In genomic region chr8:83100041-83100440, GRCm38 (mm10) we compare ENCODE assay signal across 8 mouse cellular contexts.
A peak's percentile ranks its signal among the peaks of the same experiment; 100 is the strongest.
DNase-seq lines count a peak whose midpoint lies in the region; ATAC-seq and TF ChIP-seq lines count a peak whose summit lies in the region.
"Had no signal": no experiment of that assay in that cellular context is flagged by ENCODE, and none has a peak within 500 bp of the region (broad histone marks: within the 10 kb centered on the region; RNA-seq: fewer than 3 reads in every experiment).

No protein-coding gene starts in this region.

- in situ Hi-C loops in CH12.LX (cut with MboI; ENCODE audit: low pct_ligation_motif_present, low pct_unique_long_range_greater_than_20kb, low sequenced_read_pairs), result loop anchor here (5.0 kb wide), 1 partner anchor 77 kb away; no protein-coding TSS in a partner anchor

- peak; percentile 75 for TF ChIP-seq CTCF in intestine, postnatal 0 days (IDR thresholded peaks at IDR 0.05; ENCODE audit: low read depth)
- TF ChIP-seq CTCF in CH12.LX (conservative IDR thresholded peaks at IDR 0.05 in 1 of 2, IDR thresholded peaks at IDR 0.05 in 1 of 2; ENCODE audit: low read depth in 2 of 2, low read length in 2 of 2), result peak in 1 of 2 experiments; percentile 97; a peak in 3 of 4 replicates

- H3K27ac ChIP-seq in intestine, postnatal 0 days (ENCODE audit: low read depth, low read length), result no peak overlapping the region
- H3K27ac ChIP-seq in intestine, embryonic 15.5 days, result no peak overlapping the region
- H3K27ac ChIP-seq in CH12.LX (ENCODE audit: insufficient read depth, low read depth), result no peak overlapping the region
- no peak overlapping the region for H3K27ac ChIP-seq in embryonic facial prominence, embryonic 14.5 days (replicated peaks; ENCODE audit: low read depth, low read length)

- no peak overlapping the region for H3K4me2 ChIP-seq in intestine, postnatal 0 days (replicated peaks; ENCODE audit: low read depth)
- H3K4me2 ChIP-seq in intestine, embryonic 15.5 days (replicated peaks), result no peak overlapping the region
- no peak overlapping the region for H3K4me2 ChIP-seq in CH12.LX (ENCODE audit: insufficient read depth, low read depth, poor library complexity, severe bottlenecking)
- no peak overlapping the region for H3K4me2 ChIP-seq in embryonic facial prominence, embryonic 14.5 days (ENCODE audit: low read depth, low read length)

- 30% methylated on average over 1 of the region's 1 CpGs for WGBS in intestine, postnatal 0 days
- WGBS in intestine, embryonic 15.5 days, result 37% methylated on average over 1 of the region's 1 CpGs
- 31% methylated on average over 1 of the region's 1 CpGs for WGBS in embryonic facial prominence, embryonic 14.5 days

- no peaks in the 10 kb centered on the region for H3K4me1 ChIP-seq in intestine, postnatal 0 days (replicated peaks; ENCODE audit: control insufficient read depth, insufficient read depth, low read length)
- H3K4me1 ChIP-seq in intestine, embryonic 15.5 days (replicated peaks), result no peaks in the 10 kb centered on the region
- H3K4me1 ChIP-seq in CH12.LX (ENCODE audit: control insufficient read depth in 1 of 2, insufficient read depth in 2 of 2), result peaks cover 12 to 24% of the 10 kb centered on the region in 2 experiments
- no peaks in the 10 kb centered on the region for H3K4me1 ChIP-seq in embryonic facial prominence, embryonic 14.5 days (ENCODE audit: control insufficient read depth, insufficient read depth, low read length)

- no peaks in the 10 kb centered on the region for H3K27me3 ChIP-seq in intestine, postnatal 0 days (replicated peaks; ENCODE audit: control insufficient read depth, insufficient read depth, low read length)
- H3K27me3 ChIP-seq in intestine, embryonic 15.5 days (replicated peaks), result no peaks in the 10 kb centered on the region
- no peaks in the 10 kb centered on the region for H3K27me3 ChIP-seq in CH12.LX (replicated peaks)
- no peaks in the 10 kb centered on the region for H3K27me3 ChIP-seq in embryonic facial prominence, embryonic 14.5 days (replicated peaks; ENCODE audit: control insufficient read depth, insufficient read depth, low read length)

- H3K79me2 ChIP-seq in CH12.LX (replicated peaks; ENCODE audit: control insufficient read depth, extremely low read depth, insufficient read depth, poor library complexity, severe bottlenecking), result no peaks in the 10 kb centered on the region

- H3K9ac ChIP-seq in intestine, postnatal 0 days (ENCODE audit: low read depth, low read length), result no peak overlapping the region
- no peak overlapping the region for H3K9ac ChIP-seq in intestine, embryonic 15.5 days
- H3K9ac ChIP-seq in CH12.LX (ENCODE audit: insufficient read depth, low read depth), result no peak overlapping the region
- no peak overlapping the region for H3K9ac ChIP-seq in embryonic facial prominence, embryonic 14.5 days (ENCODE audit: low read depth, low read length)

- no peak for ATAC-seq in intestine, postnatal 0 days
- no peak for ATAC-seq in intestine, embryonic 15.5 days
- no peak for ATAC-seq in embryonic facial prominence, embryonic 14.5 days (ENCODE audit: low read depth)

- no peaks in the 10 kb centered on the region for H3K9me3 ChIP-seq in intestine, postnatal 0 days (ENCODE audit: control insufficient read depth)
- no peaks in the 10 kb centered on the region for H3K9me3 ChIP-seq in intestine, embryonic 15.5 days
- H3K9me3 ChIP-seq in CH12.LX (replicated peaks; ENCODE audit: low read length), result no peaks in the 10 kb centered on the region
- no peaks in the 10 kb centered on the region for H3K9me3 ChIP-seq in embryonic facial prominence, embryonic 14.5 days (ENCODE audit: control insufficient read depth, low read length)

- dilution Hi-C loops in CH12.LX (cut with MboI; ENCODE audit: extremely low pct_ligation_motif_present, extremely low pct_unique_long_range_greater_than_20kb, low sequenced_read_pairs), result no loop called here

- TF ChIP-seq POLR2A in CH12.LX (IDR thresholded peaks at IDR 0.05; ENCODE audit: low read depth, low read length), result no peak

- H3K36me3 ChIP-seq in intestine, postnatal 0 days (ENCODE audit: control insufficient read depth, insufficient read depth), result no peaks in the 10 kb centered on the region
- no peaks in the 10 kb centered on the region for H3K36me3 ChIP-seq in intestine, embryonic 15.5 days
- no peaks in the 10 kb centered on the region for H3K36me3 ChIP-seq in CH12.LX (replicated peaks in 1 of 2; ENCODE audit: control insufficient read depth in 1 of 2, insufficient read depth in 1 of 2, low read length in 1 of 2)
- H3K36me3 ChIP-seq in embryonic facial prominence, embryonic 14.5 days (ENCODE audit: control insufficient read depth, insufficient read depth, low read length), result no peaks in the 10 kb centered on the region

- TF ChIP-seq RAD21 in CH12.LX (IDR thresholded peaks at IDR 0.05; ENCODE audit: low read depth, low read length), result peak; percentile 99

- no peak for TF ChIP-seq EP300 in CH12.LX (IDR thresholded peaks at IDR 0.05; ENCODE audit: low read length)

- peak; percentile 65 for DNase-seq in 416B (ENCODE audit: low read depth)
- peak; percentile 76 for DNase-seq in CH12.LX (ENCODE audit: extremely low read depth)
- peak; percentile 58 for DNase-seq in embryonic facial prominence, embryonic 14.5 days (ENCODE audit: low spot score)
- no peak for DNase-seq in thymus, postnatal 36 days
- DNase-seq in testis, postnatal 14 days (ENCODE audit: low spot score), result no peak

- H3K4me3 ChIP-seq in intestine, postnatal 0 days (ENCODE audit: low read depth, low read length), result no peak overlapping the region
- no peak overlapping the region for H3K4me3 ChIP-seq in intestine, embryonic 15.5 days (replicated peaks)
- H3K4me3 ChIP-seq in CH12.LX (replicated peaks in 1 of 3; ENCODE audit: low read depth in 2 of 3, low read length in 2 of 3, poor library complexity in 1 of 3), result no peak overlapping the region
- H3K4me3 ChIP-seq in embryonic facial prominence, embryonic 14.5 days (ENCODE audit: low read depth, low read length), result no peak overlapping the region
- H3K4me3 ChIP-seq: megakaryocyte, embryonic 14.5 days had no signal

TF ChIP-seq in CH12.LX, 34 proteins besides CTCF, POLR2A, EP300 and RAD21:
- TF ChIP-seq ZKSCAN1 (IDR thresholded peaks at IDR 0.05; ENCODE audit: borderline replicate concordance, low read depth, low read length) (no peak), MAX (IDR thresholded peaks at IDR 0.05; ENCODE audit: low read length) (no peak), SMC3 (IDR thresholded peaks at IDR 0.05; ENCODE audit: low read depth, low read length) (peak; percentile 99), CHD2 (IDR thresholded peaks at IDR 0.05; ENCODE audit: low read length) (no peak), RCOR1 (conservative IDR thresholded peaks at IDR 0.05; ENCODE audit: low read depth, low read length) (no peak), E2F4 (IDR thresholded peaks at IDR 0.05; ENCODE audit: insufficient replicate concordance, low read depth, low read length) (no peak), TCF12 (IDR thresholded peaks at IDR 0.05; ENCODE audit: low read depth, low read length) (no peak), BHLHE40 (IDR thresholded peaks at IDR 0.05; ENCODE audit: low read depth, low read length) (no peak), ELF1 (IDR thresholded peaks at IDR 0.05; ENCODE audit: low read depth, low read length) (no peak), MYC (IDR thresholded peaks at IDR 0.05; ENCODE audit: low read depth, low read length) (no peak), PAX5 (IDR thresholded peaks at IDR 0.05; ENCODE audit: low read length) (no peak), SIN3A (IDR thresholded peaks at IDR 0.05; ENCODE audit: low read length) (no peak), ZC3H11A (IDR thresholded peaks at IDR 0.05; ENCODE audit: low read depth, low read length) (peak; percentile 90)

Comparison
In these comparisons a context has a peak if more than half of its experiments do, and no peak if none do; other contexts are left out.
1. DNase-seq: peak in 416B (single experiment), CH12.LX (single experiment) and embryonic facial prominence, embryonic 14.5 days (single experiment); none in thymus, postnatal 36 days (0 of 2) and testis, postnatal 14 days (single experiment).